Mouse (Mus musculus) heart, embryonic 13.5 days (tissue): Measurements from ENCODE around the gene Il1rl2. TPM values are rescaled to one million over a fixed set of nuclear protein-coding genes. Genes with fewer than 3 reads are reported as not detected.
A peak's percentile ranks its signal among the peaks of the same experiment; 100 is the strongest.

Experiments used
- ATAC-seq: fragments of 200-750 bp; cut with Nextera tagmentation; 2 replicates; pipeline ENCODE4 v1.8.0; 2017; ENCODE audit warnings: moderate TSS enrichment; ENCODE audit not compliant: insufficient number of reproducible peaks, low FRiP score, low TSS enrichment; ENCODE audit errors: extremely low read depth
- H3K27ac ChIP-seq: fragments of 300-500 bp; sonication (generic); replicated peaks from 2 replicates; pipeline ENCODE4 v1.5.1; 2015; ENCODE audit warnings: moderate library complexity, mild to moderate bottlenecking, inconsistent platforms
- H3K27me3 ChIP-seq: fragments of 300-500 bp; sonication (generic); replicated peaks from 2 replicates; pipeline ENCODE4 v1.6.1; 2015; ENCODE audit warnings: mild to moderate bottlenecking, inconsistent platforms
- H3K36me3 ChIP-seq: fragments of 300-500 bp; sonication (generic); 2 replicates; pipeline ENCODE4 v1.6.1; 2015; ENCODE audit warnings: mild to moderate bottlenecking, inconsistent platforms
- H3K4me1 ChIP-seq: fragments of 300-500 bp; sonication (generic); 2 replicates; pipeline ENCODE4 v1.6.1; 2015; ENCODE audit warnings: inconsistent platforms
- H3K4me2 ChIP-seq: fragments of 300-500 bp; sonication (generic); 2 replicates; pipeline ENCODE4 v1.6.1; 2015; ENCODE audit warnings: inconsistent platforms, mild to moderate bottlenecking, moderate library complexity
- H3K4me3 ChIP-seq: fragments of 300-500 bp; sonication (generic); 2 replicates; pipeline ENCODE4 v1.5.1; 2015; ENCODE audit warnings: moderate library complexity, mild to moderate bottlenecking, inconsistent platforms
- H3K9ac ChIP-seq: fragments of 300-500 bp; sonication (generic); 2 replicates; pipeline ENCODE4 v1.6.1; 2015; ENCODE audit warnings: inconsistent platforms, mild to moderate bottlenecking, moderate library complexity
- H3K9me3 ChIP-seq: fragments of 300-500 bp; sonication (generic); 2 replicates; pipeline ENCODE4 v1.6.1; 2016; ENCODE audit warnings: inconsistent platforms
- WGBS: fragments of 180-500 bp; shearing (Covaris S2); methylation state at CpG from one replicate; pipeline ENCODE4 v1.1.7; 2015; ENCODE audit warnings: mixed read lengths; 5-methylcytosine and 5-hydroxymethylcytosine counted together
- polyA plus RNA-seq: library from polyadenylated mRNA; unstranded; fragments of >200 nt; fragmentation: Nextera tagmentation; extraction: Ambion mirVana; gene quantifications from 2 replicates; pipeline ENCODE4 v1.2.1, GENCODE M21; 2015

Il1rl2 gene
- polyA plus RNA-seq = 3.5 and 3.8 TPM in 2 replicates

DNA sequence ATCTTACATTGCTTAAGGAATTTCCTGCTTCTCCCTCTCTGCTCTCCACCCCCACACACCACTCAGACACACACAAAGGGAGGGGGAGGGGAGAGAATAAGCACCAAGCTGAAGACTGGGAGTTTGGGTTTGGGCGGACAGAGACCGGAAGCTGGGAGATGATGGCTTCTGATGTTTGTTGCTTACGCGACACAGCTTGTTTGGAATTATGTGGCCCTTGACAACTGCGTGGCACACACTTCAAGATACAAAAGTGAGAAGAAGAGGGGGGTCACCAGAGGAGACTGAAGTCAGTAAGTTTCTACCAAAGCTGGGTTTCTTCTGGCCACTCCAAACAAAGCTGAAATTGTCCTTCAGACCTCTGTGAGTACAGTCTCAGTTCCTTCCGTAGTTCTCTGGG is at the start of gene Il1rl2:
Gene Il1rl2 (plus strand): TSS at position 154 of the 400 bp plus-strand sequence.
- Histone ChIP-seq H3K27ac (no peak within 1 kb of the TSS; the same call in 1 of the 2 replicates), H3K4me2 (peak within 1 kb of the TSS; percentile 74), H3K9ac (peak within 1 kb of the TSS; percentile 75), H3K9me3 (no peaks in the 10 kb centered on the region), H3K36me3 (no peaks in the 10 kb centered on the region), H3K4me1 (peaks cover 13% of the 10 kb centered on the region), H3K4me3 (peak within 1 kb of the TSS; percentile 51), H3K27me3 (peaks cover 38% of the 10 kb centered on the region)
- 0 out of 2 replicates have a peak, but pooled peaks have one; percentile 44 for ATAC-seq
- 39% methylated on average over 6 of the region's 6 CpGs for WGBS

DNA sequence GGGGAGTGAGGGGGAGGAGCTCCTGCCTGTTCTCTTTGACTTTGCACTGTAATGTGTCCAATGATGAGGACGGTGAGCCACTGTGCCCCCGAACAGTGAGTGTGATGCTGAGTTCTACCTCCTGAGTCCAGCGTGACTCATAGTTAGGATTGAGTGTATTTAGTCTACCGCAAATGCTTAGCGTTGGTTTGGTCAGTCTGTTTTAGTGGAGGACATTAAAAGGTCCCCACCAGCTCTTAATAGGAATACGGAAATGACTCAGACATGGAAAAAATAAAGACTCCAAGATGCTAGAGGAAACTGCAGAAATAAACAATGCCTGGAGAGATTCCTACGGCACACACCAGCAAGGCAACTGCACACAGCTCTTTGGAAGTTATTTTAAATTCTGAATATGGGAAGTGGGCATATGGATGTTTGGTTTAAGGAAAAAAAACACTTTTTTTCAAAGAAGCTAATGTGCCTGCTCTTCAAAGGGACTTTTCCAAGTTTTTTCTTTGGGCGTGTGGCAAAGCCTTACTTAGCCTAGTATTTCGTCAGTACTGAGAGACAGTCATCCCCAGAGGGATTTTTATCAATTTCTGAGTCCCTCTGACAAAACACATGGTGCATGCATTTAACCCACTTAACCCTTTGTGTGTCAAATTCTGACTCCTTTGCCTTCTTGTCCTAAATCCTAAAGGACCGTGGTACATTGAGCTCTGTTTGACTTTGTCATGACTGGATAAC is 49.0 kb upstream of the Il1rl2 start:
- Histone ChIP-seq H3K27ac (no peak overlapping the region), H3K4me1 (peaks cover 20% of the 10 kb centered on the region), H3K4me2 (no peak overlapping the region), H3K9me3 (no peaks in the 10 kb centered on the region), H3K9ac (no peak overlapping the region), H3K27me3 (no peaks in the 10 kb centered on the region), H3K4me3 (no peak overlapping the region), H3K36me3 (0 out of 2 replicates have a peak, but pooled peaks cover 7% of the 10 kb centered on the region)
- 58% methylated on average over 10 of the region's 10 CpGs for WGBS
- no peak for ATAC-seq

DNA sequence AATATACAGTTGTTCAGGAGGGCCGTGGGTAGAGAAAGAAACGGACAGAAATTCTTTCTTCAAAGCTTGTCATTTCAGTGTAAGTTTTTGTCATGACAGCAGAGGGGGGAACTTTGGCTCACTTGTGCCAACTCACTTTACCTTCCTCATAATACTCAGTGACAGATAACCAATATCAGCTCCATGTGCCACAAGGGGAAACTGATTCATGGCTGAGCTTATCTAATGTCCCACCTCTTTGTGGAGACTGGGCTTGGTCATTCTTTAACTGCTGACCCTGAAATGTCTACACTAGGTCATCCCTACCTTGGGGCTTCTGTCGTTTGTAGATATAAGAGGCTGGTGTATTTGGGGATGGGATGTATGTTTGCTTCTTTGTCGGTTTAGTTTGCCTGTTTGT is 46.5 kb upstream of the Il1rl2 start:
- Histone ChIP-seq H3K9ac (no peak overlapping the region), H3K9me3 (no peaks in the 10 kb centered on the region), H3K36me3 (0 out of 2 replicates have a peak, but pooled peaks cover 7% of the 10 kb centered on the region), H3K27ac (no peak overlapping the region), H3K27me3 (no peaks in the 10 kb centered on the region), H3K4me1 (peaks cover 28% of the 10 kb centered on the region), H3K4me3 (no peak overlapping the region), H3K4me2 (no peak overlapping the region)
- WGBS = 80% methylated on average over 4 of the region's 4 CpGs
- ATAC-seq = no peak

DNA sequence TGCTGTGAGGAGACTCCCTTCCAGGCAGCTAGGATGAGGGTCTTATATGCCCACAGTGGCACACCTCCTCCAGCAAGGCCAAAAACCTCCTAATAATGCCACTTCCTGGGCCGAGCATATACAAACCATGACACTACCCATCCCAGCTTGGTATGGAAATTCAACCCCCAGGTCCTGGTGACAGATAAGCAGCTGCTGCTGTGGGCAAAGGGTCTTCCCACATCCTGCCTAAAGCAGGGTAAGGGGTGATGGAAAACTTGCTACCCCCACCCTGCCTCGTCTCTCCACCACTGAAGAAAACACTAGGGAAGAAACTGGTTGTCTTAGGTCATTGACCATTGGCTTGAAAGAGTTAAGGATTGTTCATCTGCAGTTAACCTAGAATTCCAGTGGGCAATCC is 45.7 kb upstream of the Il1rl2 start:
- no peak for ATAC-seq
- peaks cover 23% of the 10 kb centered on the region for H3K4me1 ChIP-seq
- no peak overlapping the region for H3K9ac ChIP-seq
- 59% methylated on average over 2 of the region's 2 CpGs for WGBS
- H3K4me2 ChIP-seq = no peak overlapping the region
- no peak overlapping the region for H3K27ac ChIP-seq
- H3K36me3 ChIP-seq = 0 out of 2 replicates have a peak, but pooled peaks cover 7% of the 10 kb centered on the region
- H3K27me3 ChIP-seq = no peaks in the 10 kb centered on the region
- no peak overlapping the region for H3K4me3 ChIP-seq
- H3K9me3 ChIP-seq = no peaks in the 10 kb centered on the region

DNA sequence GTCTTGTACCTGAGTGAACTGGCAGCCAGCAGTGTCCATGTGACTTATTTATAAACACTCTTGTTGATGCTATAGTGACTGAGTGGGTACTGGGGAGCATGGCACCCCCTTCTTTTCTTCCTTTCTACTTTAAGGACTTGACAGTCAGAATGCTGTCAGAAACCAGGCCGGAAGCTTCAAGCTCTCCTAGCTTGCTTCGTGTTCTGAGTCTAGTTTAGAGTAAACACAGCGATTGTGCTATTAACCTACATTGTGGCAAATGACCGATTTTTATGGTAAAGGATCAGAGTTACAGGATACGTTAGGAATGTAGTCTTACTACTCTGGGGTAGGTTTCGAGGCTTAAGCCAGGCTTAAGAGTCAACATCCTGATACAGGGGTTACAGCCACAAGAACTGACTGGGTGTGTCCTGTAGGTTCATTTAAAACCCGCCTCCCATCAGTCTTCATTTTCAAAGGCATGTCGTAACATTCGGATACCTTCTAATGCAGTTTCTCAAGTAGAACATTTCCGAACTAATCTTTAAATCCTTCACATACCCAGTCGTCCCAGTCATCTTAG is 45.1 kb upstream of the Il1rl2 start:
- Histone ChIP-seq H3K9ac (no peak overlapping the region), H3K36me3 (0 out of 2 replicates have a peak, but pooled peaks cover 7% of the 10 kb centered on the region), H3K9me3 (no peaks in the 10 kb centered on the region), H3K27me3 (no peaks in the 10 kb centered on the region), H3K4me1 (peaks cover 27% of the 10 kb centered on the region), H3K4me3 (no peak overlapping the region), H3K27ac (no peak overlapping the region), H3K4me2 (no peak overlapping the region)
- no peak for ATAC-seq
- 77% methylated on average over 11 of the region's 11 CpGs for WGBS

DNA sequence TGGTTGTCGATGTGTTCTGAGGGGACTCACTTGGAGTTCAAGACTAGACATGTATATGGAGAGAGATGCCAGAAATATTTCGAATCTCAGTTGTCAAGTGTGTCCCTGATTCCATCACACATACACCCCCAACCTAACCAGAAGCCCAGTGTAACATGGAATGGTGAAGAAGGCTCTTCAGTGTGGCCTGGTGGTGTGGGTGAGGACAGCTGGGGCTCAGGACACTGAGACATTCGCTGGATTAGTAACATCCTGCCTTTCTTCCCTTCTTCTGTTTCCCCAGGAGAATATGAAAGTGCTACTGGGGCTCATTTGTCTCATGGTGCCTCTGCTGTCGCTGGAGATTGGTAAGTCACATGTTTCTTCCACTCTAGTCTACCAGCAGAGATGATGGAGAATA is 42.5 kb upstream of the Il1rl2 start:
- Histone ChIP-seq H3K4me2 (no peak overlapping the region), H3K27ac (no peak overlapping the region), H3K9ac (no peak overlapping the region), H3K27me3 (no peaks in the 10 kb centered on the region), H3K36me3 (0 out of 2 replicates have a peak, but pooled peaks cover 6% of the 10 kb centered on the region), H3K4me1 (peaks cover 18% of the 10 kb centered on the region), H3K4me3 (no peak overlapping the region), H3K9me3 (no peaks in the 10 kb centered on the region)
- no peak for ATAC-seq
- WGBS = 67% methylated on average over 4 of the region's 4 CpGs

DNA sequence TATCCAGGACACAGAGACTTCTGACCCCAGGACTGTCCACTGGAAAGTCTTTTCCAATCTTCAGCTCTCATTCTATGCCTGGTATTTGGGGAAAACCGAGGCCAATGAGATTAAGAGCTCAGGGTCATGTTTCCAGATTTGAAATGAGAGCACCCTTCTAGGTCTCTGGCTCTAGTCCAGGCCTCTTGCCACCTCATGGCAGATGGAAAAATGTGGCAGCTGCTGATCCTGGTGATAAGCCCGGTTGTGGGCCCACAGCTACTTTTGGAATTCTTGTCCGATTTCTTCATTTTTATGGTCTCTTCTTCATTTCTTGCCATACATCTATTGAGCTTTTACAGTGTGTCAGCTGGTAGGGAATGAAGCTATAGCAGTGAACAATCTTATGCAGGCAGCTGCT is 42.0 kb upstream of the Il1rl2 start:
- Histone ChIP-seq H3K27me3 (no peaks in the 10 kb centered on the region), H3K27ac (no peak overlapping the region), H3K4me2 (no peak overlapping the region), H3K4me1 (peaks cover 18% of the 10 kb centered on the region), H3K9me3 (no peaks in the 10 kb centered on the region), H3K9ac (no peak overlapping the region), H3K36me3 (0 out of 2 replicates have a peak, but pooled peaks cover 2% of the 10 kb centered on the region), H3K4me3 (no peak overlapping the region)
- no peak for ATAC-seq
- 57% methylated on average over 3 of the region's 3 CpGs for WGBS

DNA sequence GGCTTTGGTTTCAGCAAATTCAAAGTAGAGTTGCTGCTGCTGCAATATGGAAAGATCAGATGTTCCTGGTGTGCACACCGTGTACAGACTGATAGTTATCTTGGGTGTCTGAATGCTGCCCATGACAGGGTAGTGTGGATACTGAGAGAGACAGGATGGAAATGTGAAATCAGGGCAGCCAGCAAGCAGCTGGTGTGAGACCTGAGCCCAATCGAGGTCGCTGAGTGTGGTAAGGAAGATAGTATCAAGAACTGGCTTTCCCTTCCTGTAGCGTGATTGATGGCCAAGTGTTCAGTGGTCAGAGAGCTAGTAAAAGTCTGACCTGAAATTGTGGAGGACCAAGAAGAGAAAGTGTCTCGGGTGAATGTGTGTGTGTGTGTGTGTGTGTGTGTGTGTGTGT is 40.4 kb upstream of the Il1rl2 start:
- Histone ChIP-seq H3K4me2 (no peak overlapping the region), H3K9ac (no peak overlapping the region), H3K27me3 (no peaks in the 10 kb centered on the region), H3K4me1 (peaks cover 18% of the 10 kb centered on the region), H3K36me3 (no peaks in the 10 kb centered on the region), H3K9me3 (no peaks in the 10 kb centered on the region), H3K27ac (no peak overlapping the region), H3K4me3 (no peak overlapping the region)
- no peak for ATAC-seq
- 39% methylated on average over 5 of the region's 5 CpGs for WGBS

DNA sequence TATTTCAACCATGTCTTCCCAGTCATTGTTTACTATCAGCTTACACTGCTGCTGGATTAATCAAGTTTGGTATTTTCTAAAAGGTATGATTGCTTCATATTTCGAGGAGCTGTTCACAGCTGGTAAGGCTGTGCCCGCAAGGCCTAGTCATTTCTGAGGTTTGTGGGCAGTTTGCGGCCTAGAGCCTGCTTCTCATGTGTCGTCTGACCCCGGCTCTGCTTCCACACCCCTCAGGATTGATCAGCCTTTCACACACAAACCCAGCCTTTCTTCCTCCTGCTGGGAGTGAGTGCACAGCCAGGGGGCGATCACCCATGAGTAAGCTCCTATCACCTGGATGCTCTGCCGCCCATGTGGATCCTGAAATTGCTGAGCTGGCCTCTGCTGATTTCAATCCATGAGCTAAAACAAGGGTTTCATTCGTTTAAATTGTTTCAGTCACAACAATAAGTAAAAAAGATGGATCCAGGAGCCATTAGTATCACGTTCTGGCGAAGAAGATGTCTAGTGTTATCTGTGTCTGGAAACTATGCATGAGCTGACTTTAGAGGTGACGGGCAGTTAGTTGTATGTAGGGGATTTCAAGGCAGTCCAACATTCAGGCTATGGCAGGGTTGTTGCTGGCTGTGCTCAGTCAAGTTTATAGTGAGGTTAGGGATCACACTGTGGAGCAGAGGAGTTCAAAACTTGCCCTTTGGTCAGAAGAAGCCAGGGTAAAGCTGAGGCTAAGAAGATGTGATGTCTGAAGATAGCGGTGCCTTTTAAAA is 33.7 kb upstream of the Il1rl2 start:
- Histone ChIP-seq H3K27ac (no peak overlapping the region), H3K4me3 (no peak overlapping the region), H3K9ac (no peak overlapping the region), H3K9me3 (no peaks in the 10 kb centered on the region), H3K27me3 (no peaks in the 10 kb centered on the region), H3K4me1 (no peaks in the 10 kb centered on the region), H3K4me2 (no peak overlapping the region), H3K36me3 (peaks cover 15% of the 10 kb centered on the region)
- WGBS = 74% methylated on average over 12 of the region's 12 CpGs
- ATAC-seq = no peak

DNA sequence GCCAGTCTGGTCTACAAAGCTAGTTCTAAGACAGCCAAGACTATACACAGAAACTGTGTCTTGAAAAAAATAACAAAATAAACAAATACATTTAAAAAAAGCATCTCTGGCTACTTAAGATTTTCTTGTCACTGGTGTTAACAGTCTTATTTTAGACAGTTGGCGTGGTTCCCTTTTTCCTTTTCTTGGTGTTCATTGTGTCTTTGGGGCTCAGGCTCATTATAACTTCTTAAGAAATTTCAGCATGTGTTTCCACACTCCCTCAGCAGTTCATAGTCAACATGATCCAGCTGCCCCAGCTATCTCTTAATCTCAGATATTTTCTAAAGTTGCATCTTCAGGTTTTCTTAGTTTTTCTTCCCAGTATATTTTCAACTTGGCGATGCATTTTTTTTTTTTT is 32.2 kb upstream of the Il1rl2 start:
- Histone ChIP-seq H3K4me2 (no peak overlapping the region), H3K4me3 (no peak overlapping the region), H3K27me3 (no peaks in the 10 kb centered on the region), H3K36me3 (peaks cover 24% of the 10 kb centered on the region), H3K9me3 (no peaks in the 10 kb centered on the region), H3K9ac (no peak overlapping the region), H3K27ac (no peak overlapping the region), H3K4me1 (no peaks in the 10 kb centered on the region)
- no peak for ATAC-seq
- 81% methylated on average over 2 of the region's 2 CpGs for WGBS

DNA sequence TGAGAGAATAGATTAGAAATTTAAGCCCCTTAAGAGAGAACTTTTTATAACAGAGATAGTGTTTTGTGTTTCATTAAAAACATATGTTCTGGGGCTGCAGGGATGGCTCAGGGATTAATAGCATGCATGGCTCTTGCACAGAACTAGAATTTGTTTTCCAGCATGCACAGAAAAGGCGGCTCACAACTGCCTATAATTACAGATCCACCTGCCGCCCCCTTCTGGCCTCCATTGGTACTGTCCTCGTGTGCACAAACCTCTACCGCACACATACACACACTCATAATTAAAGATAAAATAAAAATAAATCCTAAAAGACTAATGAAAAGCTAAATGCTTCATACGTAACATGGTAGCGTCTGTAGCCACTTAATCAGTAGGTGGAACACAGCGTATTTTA is 30.5 kb upstream of the Il1rl2 start:
- H3K4me3 ChIP-seq = no peak overlapping the region
- WGBS = 85% methylated on average over 7 of the region's 7 CpGs

More for the DNA sequence above, 30.5 kb upstream of the Il1rl2 start:
- peaks cover 28% of the 10 kb centered on the region for H3K36me3 ChIP-seq
- H3K9ac ChIP-seq = no peak overlapping the region
- no peak overlapping the region for H3K4me2 ChIP-seq
- no peaks in the 10 kb centered on the region for H3K4me1 ChIP-seq
- no peak overlapping the region for H3K27ac ChIP-seq
- ATAC-seq = no peak
- no peaks in the 10 kb centered on the region for H3K27me3 ChIP-seq
- H3K9me3 ChIP-seq = no peaks in the 10 kb centered on the region
